Mouse (Mus musculus) layer of hippocampus, postnatal 10 days (tissue): ENCODE measurements at regions not wholly inside any gene's neighbourhood (a gene's known extent, or its start where the extent isn't known, plus 50 kb on each side); places are given as distances from the start of the nearest gene placed in this dataset.
"Not testable (repeated sequence)": the region's sequence is repeated elsewhere in the genome, so short reads cannot be mapped to it uniquely, and the experiment has no call there.

ENCODE experiments used
- DNase-seq, 2 experiments: peaks; one replicate each; pipeline ENCODE4 v3.0.0; 2021; ENCODE audit warnings: low spot score in 2 of 2

GRCm38 (mm10) chr16:42549591-42549990 is 209.1 kb upstream of the Gap43 start:
- no peak for DNase-seq

DNA sequence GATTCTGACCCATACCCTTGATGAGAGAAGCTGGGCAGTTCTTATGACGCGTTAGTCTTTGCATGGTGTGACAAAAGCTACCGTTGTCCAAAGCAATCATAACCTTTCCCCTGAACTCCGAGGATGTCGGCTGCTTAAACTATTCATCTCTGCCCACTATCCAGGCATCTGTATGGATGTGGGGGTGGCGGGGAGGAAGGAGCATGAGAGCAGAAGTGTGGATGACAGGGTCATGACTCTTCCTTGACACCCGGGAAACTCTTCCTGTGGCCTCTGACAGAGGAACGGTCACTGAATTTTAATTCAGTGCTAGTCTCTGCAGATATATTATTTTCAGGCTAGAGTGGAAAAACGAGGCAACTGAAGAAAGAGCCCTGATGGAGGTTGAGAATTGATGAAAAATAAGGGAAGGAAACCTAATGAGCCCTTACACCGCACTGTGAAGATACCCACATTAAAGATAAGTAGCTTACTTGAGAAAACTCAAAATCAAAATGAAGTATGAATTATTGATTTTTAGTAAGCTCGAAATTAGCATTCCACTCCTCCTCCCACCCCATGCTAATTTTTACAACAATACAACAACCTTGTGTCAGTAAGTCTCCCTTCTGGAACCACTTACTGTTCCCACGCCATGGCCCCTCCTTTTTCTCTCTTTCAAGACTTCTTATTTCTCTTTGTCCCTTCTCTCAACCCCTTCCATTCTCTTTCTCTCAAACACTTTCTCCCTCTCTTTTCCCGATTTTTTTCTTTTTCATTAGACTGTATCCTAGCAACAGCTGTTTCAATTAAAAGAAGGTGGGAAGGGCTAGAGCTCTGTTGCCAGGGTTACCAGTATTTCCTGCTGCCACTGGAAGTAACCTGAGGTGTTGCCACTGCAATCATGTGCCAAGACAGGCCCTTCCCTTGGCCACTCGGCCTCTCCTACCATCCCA is 206.0 kb upstream of the Gap43 start:
- peak; percentile 14 to 25 for DNase-seq

- DNase-seq, result no peak
These were observed 176.9 kb upstream of the Gap43 start for GRCm38 (mm10) chr16:42517321-42517720.

DNA sequence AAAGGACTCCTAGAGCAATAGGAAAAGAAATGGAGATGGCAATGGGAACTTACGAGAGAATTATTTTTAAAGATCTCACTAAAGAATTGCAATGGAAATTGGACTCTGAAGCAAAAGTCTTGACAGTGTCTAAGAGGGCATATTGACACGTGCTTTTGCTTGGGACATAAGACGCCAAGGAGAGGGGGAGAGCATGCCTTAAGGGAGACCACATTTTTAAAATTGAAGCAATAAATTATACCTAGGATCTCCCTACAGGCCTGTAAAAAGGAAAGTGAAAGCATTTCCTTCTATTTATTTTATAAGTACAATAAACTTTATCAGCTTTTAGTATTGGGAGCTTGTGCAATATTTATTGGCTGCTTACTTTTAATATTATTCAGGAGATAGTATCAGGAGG is 175.5 kb upstream of the Gap43 start:
- DNase-seq, result no peak

- DNase-seq, result no peak
These were observed 164.7 kb upstream of the Gap43 start for GRCm38 (mm10) chr16:42505107-42505506.

DNA sequence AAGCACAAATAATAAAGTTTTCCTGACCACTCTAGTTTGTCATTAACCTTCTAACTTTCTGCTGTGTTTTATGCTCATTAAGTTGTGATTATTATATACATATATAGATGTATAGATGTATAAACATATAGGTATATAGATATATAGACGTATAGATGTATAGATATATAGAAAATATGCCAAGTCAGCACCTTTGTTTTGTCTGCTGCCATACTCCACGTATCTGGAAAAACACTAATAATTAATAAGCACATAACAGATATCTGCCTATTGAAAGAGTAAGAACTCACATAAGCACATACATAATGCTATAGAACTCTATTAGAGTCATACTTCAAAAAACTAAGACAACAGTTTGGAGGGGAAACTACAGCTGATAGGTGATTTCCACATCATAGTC is 161.3 kb upstream of the Gap43 start:
- no peak for DNase-seq

- DNase-seq, result not testable (repeated sequence)
These were observed 160.7 kb upstream of the Gap43 start for GRCm38 (mm10) chr16:42501109-42501508.

GRCm38 (mm10) chr16:42499514-42499913 is 159.1 kb upstream of the Gap43 start:
- DNase-seq, result no peak

DNA sequence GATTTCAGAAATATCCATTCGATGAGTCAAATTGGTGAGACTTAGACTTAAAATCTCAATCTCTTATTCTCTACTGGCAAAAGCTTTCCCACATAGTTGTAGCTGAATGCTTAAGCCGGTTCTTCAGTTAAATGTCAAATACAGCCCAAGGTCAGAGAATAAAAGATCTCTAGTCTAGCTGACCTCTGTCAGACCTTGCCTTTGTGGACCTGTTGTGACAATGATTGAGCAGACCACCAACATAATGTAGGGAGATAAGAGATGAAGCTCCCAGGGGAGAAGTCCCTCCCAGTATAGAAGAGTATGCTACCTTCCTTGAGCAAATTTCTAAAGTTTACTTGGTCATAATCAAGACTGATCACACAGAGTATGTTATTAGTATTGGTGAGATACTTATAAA is 157.9 kb upstream of the Gap43 start:
- DNase-seq, result no peak

GRCm38 (mm10) chr16:42493596-42493995 is 153.1 kb upstream of the Gap43 start:
- no peak for DNase-seq

GRCm38 (mm10) chr16:42488745-42489144 is 148.3 kb upstream of the Gap43 start:
- DNase-seq, result no peak

DNA sequence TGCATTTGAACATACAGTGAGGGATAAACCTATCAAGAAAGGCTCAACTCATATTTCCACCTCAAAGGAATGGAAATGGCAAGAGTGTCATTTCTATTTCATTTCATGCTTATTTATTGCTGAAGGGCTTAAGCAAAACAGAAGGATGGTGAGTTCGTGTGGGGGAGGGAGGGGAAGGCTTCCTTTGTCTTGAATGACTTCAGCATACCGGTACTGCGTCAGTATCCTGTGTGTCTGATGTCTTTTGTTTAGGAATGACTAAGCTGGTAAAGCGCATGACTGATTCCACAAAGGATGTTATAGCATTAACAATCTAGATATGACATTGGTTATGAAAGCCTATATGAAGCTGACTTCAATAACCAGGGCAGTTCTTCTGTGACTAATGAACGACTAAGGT is 139.5 kb upstream of the Gap43 start:
- no peak for DNase-seq

DNA sequence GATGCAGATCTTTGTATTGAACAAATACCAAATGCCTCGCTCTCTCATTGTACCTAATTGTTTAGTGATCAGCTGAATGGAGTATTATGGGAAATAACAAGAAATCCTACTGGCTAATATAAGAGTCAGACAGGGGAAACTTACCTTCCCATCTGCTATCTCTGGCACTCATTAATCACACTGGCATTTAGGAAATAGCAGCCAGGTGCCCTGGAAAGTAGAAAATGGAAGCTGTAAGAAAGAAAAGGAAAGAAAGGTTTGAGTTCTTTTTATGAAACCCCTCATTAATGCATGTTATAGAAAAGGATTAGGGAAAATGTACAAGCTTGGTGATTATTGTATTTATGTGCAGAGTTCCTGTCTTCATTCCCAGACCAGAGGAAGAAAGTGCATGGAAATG is 126.5 kb upstream of the Gap43 start:
- DNase-seq, result no peak

DNA sequence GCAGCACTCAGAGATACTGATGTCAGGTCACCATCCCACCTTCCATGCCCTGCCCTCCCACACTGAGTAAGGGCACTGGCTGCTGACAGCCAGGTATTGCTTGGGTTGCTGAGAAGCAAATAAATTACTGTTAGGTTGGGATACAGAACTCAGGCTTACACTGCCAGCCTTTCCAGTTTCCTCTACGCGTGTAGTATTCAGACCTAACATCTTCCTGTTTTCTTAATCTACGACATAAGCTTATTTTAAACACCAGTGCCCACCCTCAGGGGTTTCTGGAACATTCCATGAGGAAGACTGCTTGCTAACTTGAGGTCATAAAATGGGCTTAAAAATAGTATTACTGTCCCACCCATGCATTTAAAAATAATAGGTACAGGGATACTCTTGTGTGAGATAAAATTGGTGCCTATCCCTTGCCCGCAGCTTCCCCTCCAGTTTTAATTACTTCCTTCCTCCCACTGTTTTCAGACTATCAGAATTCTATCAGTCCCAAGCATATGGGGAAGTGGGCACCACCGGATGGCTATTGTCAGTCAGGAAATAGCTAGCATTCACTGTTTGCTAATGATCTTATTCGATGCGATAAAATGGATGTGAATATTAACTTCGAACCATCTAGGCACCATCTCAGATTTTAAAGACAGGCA is 116.0 kb upstream of the Gap43 start:
- DNase-seq, result no peak

- no peak for DNase-seq
These were observed 112.9 kb upstream of the Gap43 start for GRCm38 (mm10) chr16:42453338-42453737.

GRCm38 (mm10) chr16:42449840-42450444 is 109.5 kb upstream of the Gap43 start:
- no peak for DNase-seq

DNA sequence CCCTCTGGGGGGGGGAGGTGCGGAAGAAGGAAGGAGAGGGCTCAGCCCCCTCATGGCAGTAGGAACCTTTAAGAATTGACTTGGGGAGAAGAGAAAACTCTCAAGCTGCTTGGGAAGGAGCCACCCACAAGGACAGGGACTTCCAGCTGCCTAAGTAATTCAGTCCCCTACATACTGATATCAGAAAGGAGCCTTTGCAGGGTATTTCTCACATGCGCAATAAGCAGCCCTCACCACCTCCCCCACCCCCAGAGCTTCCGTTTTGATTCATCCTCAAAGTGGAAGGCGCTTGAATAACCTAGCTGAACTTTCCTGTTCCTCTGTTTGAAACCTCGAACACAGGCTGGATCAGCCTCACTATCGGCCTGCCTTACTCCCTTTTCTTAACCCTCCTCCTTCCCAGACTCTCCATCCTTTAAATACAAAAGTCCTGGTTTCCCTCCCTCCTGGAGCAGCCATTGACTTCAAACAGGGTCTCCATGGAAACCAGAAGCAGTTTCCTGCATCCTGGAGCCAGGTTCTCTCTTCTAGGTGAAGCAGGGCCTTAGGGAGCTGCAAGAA is 104.5 kb upstream of the Gap43 start:
- DNase-seq, result peak; percentile 28 to 53

GRCm38 (mm10) chr16:42444408-42444862 is 104.0 kb upstream of the Gap43 start:
- DNase-seq, result peak; percentile 22 to 41

DNA sequence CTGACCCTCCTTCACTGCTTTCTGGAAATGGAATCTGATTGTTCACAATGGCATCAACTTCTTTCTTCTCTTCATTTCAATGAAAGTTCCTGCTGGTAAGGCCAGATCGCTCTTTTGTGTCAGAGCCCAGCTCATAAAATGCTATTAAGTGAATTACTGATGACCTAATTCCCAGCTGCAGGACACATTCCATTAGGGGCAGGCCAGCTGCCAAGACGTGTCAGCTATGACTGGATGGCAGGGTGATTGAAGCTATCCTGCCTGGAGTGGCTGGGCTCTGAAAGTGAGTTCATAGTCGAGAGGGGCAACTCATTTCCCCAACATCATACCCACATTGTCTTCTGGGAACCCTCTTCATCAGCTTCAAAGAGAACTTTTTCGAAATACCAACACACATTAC is 100.4 kb upstream of the Gap43 start:
- DNase-seq, result no peak

DNA sequence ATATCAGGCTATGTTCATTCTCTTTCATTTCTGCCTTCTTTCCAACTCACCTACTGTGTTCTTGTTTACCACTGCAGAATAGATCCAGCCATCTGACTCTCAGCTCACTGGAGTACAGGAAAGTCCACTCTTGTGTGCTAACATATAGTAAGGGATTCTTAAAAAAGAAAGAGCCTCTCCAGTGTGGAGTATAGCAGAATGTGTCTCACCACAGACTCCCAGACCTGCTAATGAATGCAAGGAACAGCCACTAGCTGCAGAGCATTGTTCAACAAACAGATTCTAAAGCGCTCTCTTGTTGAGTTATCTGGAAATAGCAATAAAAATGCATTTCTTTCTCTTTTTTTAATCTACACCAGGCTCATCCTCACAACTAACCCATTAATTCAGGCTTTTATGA is 91.1 kb upstream of the Gap43 start:
- no peak for DNase-seq

DNA sequence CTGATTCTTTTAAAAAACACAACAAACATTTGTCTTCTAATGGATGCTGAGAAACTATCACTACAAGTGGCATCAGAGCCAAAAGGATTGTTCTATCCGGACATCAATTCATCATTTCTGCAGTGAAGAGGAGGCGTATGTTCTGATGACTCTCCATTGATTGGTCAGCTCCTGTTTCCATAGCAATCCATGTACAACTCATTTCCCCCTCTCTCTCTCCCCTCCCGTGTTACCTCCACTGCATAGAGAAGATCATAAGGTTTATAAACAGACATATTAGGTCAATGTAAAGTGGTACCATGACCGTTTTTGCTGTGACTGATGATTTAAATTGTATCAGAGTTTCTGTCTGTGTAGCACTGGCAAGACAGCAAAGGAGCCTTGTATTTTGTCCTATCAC is 76.2 kb upstream of the Gap43 start:
- no peak for DNase-seq

DNA sequence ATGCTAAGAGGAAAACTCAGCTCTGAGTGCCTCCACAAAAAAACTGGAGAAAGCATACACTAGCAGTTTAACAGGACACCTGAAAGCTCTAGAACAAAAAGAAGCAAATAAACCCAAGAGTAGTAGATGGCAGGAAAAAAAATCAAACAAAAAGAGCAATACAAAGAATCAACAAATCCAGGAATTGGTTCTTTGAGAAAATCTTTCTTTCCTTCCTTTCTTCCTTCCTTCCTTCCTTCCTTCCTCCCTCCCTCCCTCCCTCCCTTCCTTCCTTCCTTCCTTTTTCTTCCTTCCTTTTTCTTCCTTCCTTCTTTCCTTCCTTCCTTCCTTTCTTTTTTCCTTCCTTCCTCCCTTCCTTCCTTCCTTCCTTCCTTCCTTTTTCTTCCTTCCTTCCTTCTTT is 71.6 kb upstream of the Gap43 start:
- not testable (repeated sequence) for DNase-seq
